Mouse (Mus musculus) stomach, embryonic 14.5 days (tissue): ENCODE data around the gene Fam53b. TPM values are rescaled to one million over a fixed set of nuclear protein-coding genes. Genes with fewer than 3 reads are reported as not detected.

Source experiments
- ATAC-seq: fragments of 200-750 bp; cut with Nextera tagmentation; 2 replicates; pipeline ENCODE4 v1.8.0; 2017; ENCODE audit warnings: low read depth, moderate TSS enrichment; ENCODE audit not compliant: insufficient number of reproducible peaks, insufficient read depth, low FRiP score
- H3K27ac ChIP-seq: fragments of 300-500 bp; sonication (generic); 2 replicates; pipeline ENCODE4 v1.5.1; 2014; ENCODE audit warnings: mild to moderate bottlenecking, low read length, moderate library complexity, mixed read lengths
- H3K27me3 ChIP-seq: fragments of 300-500 bp; sonication (generic); 2 replicates; pipeline ENCODE4 v1.6.1; 2014; ENCODE audit warnings: low read length, control low read depth, mixed read lengths; ENCODE audit not compliant: control insufficient read depth, insufficient read depth
- H3K36me3 ChIP-seq: fragments of 300-500 bp; sonication (generic); 2 replicates; pipeline ENCODE4 v1.6.1; 2014; ENCODE audit warnings: mild to moderate bottlenecking, control low read depth, low read length, moderate library complexity, mixed read lengths; ENCODE audit not compliant: control insufficient read depth, insufficient read depth
- H3K4me1 ChIP-seq: fragments of 300-500 bp; sonication (generic); 2 replicates; pipeline ENCODE4 v1.6.1; 2014; ENCODE audit warnings: low read length, control low read depth, mixed read lengths; ENCODE audit not compliant: control insufficient read depth, insufficient read depth
- H3K4me2 ChIP-seq: fragments of 300-500 bp; sonication (generic); replicated peaks from 2 replicates; pipeline ENCODE4 v1.6.1; 2014; ENCODE audit warnings: low read depth, low read length, control low read depth
- H3K4me3 ChIP-seq: fragments of 300-500 bp; sonication (generic); 2 replicates; pipeline ENCODE4 v1.5.1; 2014; ENCODE audit warnings: low read depth, low read length, control low read depth
- H3K9ac ChIP-seq: fragments of 300-500 bp; sonication (generic); replicated peaks from 2 replicates; pipeline ENCODE4 v1.6.1; 2014; ENCODE audit warnings: low read depth, mild to moderate bottlenecking, control low read depth, low read length, moderate library complexity, mixed read lengths
- H3K9me3 ChIP-seq: fragments of 300-500 bp; sonication (generic); 2 replicates; pipeline ENCODE4 v1.6.1; 2016; ENCODE audit warnings: low read depth, low read length, control low read depth; ENCODE audit not compliant: control insufficient read depth
- WGBS: fragments of 180-500 bp; shearing (Covaris S2); extraction: QIAGEN DNeasy Blood & Tissue Kit; methylation state at CpG from one replicate; pipeline ENCODE4 v1.1.7; 2014; 5-methylcytosine and 5-hydroxymethylcytosine counted together
- polyA plus RNA-seq: library from polyadenylated mRNA; unstranded; fragments of >200 nt; fragmentation: Nextera tagmentation; extraction: Ambion mirVana; gene quantifications from 2 replicates; pipeline ENCODE4 v1.2.1, GENCODE M21; 2014

Fam53b gene
- polyA plus RNA-seq, 1 experiment from 2014 or later = 16.4 TPM

GRCm38 (mm10) chr7:132772440-132772839 lies 41.2 kb downstream of the Fam53b start:
- H3K9me3 ChIP-seq = no peaks in the 10 kb centered on the region
- H3K27ac ChIP-seq = no peak overlapping the region
- H3K4me1 ChIP-seq = no peaks in the 10 kb centered on the region
- no peak overlapping the region for H3K4me3 ChIP-seq
- H3K4me2 ChIP-seq = no peak overlapping the region
- H3K27me3 ChIP-seq = no peaks in the 10 kb centered on the region
- H3K36me3 ChIP-seq = peaks cover 1% of the 10 kb centered on the region; the same call in 1 of the 2 replicates
- ATAC-seq = peak; percentile 70; the same call in 1 of the 2 replicates
- 88% methylated on average over 5 of the region's 5 CpGs for WGBS
- H3K9ac ChIP-seq = no peak overlapping the region

DNA sequence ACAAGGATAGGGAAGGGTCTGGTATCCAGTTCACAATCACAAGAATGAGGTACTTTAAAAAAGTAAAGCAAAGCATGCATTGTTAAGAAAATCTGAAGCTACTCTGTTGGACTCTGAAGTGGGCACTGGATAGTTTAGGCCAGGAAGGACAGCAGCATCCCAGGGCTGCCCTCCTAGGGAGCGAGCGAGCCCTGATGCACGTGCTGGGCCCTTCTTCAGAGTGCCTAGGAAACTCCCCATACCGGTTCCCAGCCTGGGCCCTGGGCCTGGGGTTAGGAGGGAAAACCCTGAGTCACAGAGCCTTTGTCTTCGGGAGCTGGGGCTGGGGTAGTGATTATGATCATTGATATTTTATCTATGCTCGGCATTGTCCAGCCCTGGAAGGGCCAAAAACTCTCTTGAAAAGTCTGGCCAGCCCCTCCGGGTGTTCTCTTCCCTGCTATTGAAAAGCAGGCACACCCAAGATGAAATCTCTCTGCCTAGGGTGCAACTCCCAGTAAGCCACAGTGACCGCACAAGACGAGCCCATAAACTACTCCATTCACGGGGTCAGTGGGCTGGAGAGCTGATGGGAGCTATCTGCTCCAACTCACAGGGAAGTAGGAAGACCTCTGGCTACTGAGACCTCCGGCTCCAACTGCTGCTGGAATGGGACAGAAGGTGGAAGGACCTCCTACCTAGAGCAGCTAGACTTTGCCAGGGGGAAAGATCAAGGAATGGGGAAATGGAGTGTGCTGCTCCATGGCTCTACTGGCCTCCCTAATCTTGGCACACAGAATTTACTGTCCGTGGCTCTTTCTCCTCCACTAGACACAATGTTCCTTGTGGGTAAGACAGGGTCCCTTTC lies 45.0 kb downstream of the Fam53b start:
- H3K27me3 ChIP-seq = no peaks in the 10 kb centered on the region
- no peak overlapping the region for H3K4me3 ChIP-seq
- WGBS = 74% methylated on average over 12 of the region's 12 CpGs
- H3K36me3 ChIP-seq = no peaks in the 10 kb centered on the region; the same call in 1 of the 2 replicates
- no peaks in the 10 kb centered on the region; the same call in 1 of the 2 replicates for H3K4me1 ChIP-seq
- H3K9me3 ChIP-seq = no peaks in the 10 kb centered on the region
- H3K4me2 ChIP-seq = no peak overlapping the region
- no peak overlapping the region for H3K9ac ChIP-seq
- H3K27ac ChIP-seq = no peak overlapping the region
- ATAC-seq = no peak

GRCm38 (mm10) chr7:132767999-132768370 lies 45.7 kb downstream of the Fam53b start:
- WGBS = 82% methylated on average over 4 of the region's 4 CpGs
- Histone ChIP-seq H3K27ac (no peak overlapping the region), H3K9me3 (no peaks in the 10 kb centered on the region), H3K4me3 (no peak overlapping the region), H3K4me2 (no peak overlapping the region), H3K27me3 (no peaks in the 10 kb centered on the region), H3K9ac (no peak overlapping the region), H3K4me1 (no peaks in the 10 kb centered on the region; the same call in 1 of the 2 replicates), H3K36me3 (no peaks in the 10 kb centered on the region; the same call in 1 of the 2 replicates)
- ATAC-seq = no peak

DNA sequence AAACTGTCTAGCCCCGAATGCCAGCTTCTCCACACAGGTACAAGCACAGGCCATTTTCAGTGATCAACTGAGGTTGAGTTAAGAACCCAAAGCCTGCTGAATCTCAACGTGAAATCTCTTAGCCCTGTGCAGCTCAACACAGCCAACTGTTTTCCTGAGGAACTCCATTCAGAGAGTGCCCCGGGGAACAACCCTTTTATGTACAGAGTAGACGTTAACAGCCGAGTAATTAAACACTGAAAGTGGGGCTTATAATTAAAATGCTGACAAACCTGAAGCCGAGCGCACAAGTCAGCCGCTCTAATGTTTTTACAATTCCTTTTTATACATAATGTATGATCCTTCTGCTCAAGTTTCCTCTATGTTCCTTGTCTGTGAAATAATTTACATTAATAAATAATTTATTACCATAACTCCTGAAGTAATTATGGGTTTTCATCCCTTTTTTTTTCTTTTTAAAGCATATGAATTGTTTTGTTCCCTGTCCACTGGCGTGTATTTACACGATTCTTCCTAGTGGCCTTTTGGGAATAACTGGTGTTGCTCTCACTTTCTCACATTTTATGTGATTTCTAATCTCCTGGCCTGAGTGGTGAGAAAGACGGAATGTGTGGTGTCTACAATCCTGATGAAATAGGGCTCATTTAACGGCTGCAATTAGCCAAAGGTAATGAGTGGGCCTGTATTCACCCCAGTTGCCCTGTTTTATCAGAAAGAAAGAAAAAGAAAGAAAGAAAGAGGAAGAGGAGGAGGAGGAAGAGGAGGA lies 46.3 kb downstream of the Fam53b start:
- 74% methylated on average over 12 of the region's 12 CpGs for WGBS
- Histone ChIP-seq H3K27me3 (no peaks in the 10 kb centered on the region), H3K9me3 (no peaks in the 10 kb centered on the region), H3K4me3 (no peak overlapping the region), H3K27ac (no peak overlapping the region), H3K9ac (no peak overlapping the region), H3K4me2 (no peak overlapping the region), H3K4me1 (no peaks in the 10 kb centered on the region; the same call in 1 of the 2 replicates), H3K36me3 (no peaks in the 10 kb centered on the region; the same call in 1 of the 2 replicates)
- no peak for ATAC-seq

GRCm38 (mm10) chr7:132766235-132766871 lies 47.3 kb downstream of the Fam53b start:
- no peaks in the 10 kb centered on the region; the same call in 1 of the 2 replicates for H3K4me1 ChIP-seq
- H3K36me3 ChIP-seq = no peaks in the 10 kb centered on the region; the same call in 1 of the 2 replicates
- H3K4me3 ChIP-seq = no peak overlapping the region
- H3K4me2 ChIP-seq = no peak overlapping the region
- no peaks in the 10 kb centered on the region for H3K9me3 ChIP-seq
- 70% methylated on average over 11 of the region's 11 CpGs for WGBS
- H3K9ac ChIP-seq = no peak overlapping the region
- H3K27ac ChIP-seq = no peak overlapping the region
- 0 out of 2 replicates have a peak, but pooled peaks have one; percentile 54 for ATAC-seq
- no peaks in the 10 kb centered on the region for H3K27me3 ChIP-seq

DNA sequence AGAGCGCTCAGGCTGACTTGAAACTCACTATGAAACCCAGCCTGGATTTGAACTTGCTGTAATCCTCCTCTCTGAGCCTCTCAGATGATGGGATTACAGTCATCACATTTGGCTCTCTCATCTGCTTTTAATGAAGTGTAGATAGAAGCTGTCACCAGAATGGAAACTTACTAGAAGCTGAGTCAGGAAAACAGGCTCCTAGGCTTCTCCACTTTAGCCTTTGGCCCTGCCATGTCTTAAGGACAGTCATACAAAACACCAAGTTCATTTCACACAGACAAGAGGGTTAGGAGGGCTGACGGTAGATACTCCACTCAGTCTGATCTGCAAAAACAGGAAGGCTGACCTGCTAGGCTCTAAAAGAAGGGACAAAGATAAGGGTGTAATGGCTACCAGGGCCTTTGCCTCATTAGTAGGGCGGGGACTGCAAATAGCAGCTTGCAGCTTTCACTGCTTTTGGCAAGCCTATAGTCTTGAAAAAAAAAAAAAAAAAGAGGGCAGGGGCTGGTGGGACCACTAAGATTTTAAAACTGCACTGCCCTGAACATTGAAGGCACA lies 48.0 kb downstream of the Fam53b start:
- no peak overlapping the region for H3K27ac ChIP-seq
- no peaks in the 10 kb centered on the region for H3K27me3 ChIP-seq
- H3K9me3 ChIP-seq = no peaks in the 10 kb centered on the region
- ATAC-seq = no peak
- no peak overlapping the region for H3K4me3 ChIP-seq
- no peak overlapping the region for H3K4me2 ChIP-seq
- H3K9ac ChIP-seq = no peak overlapping the region
- no peaks in the 10 kb centered on the region; the same call in 1 of the 2 replicates for H3K4me1 ChIP-seq
- WGBS = 78% methylated on average over 3 of the region's 3 CpGs
- H3K36me3 ChIP-seq = no peaks in the 10 kb centered on the region; the same call in 1 of the 2 replicates

GRCm38 (mm10) chr7:132764896-132765491 lies 48.7 kb downstream of the Fam53b start:
- H3K9me3 ChIP-seq = no peaks in the 10 kb centered on the region
- H3K4me1 ChIP-seq = no peaks in the 10 kb centered on the region; the same call in 1 of the 2 replicates
- H3K4me2 ChIP-seq = no peak overlapping the region
- no peaks in the 10 kb centered on the region for H3K27me3 ChIP-seq
- H3K36me3 ChIP-seq = no peaks in the 10 kb centered on the region; the same call in 1 of the 2 replicates
- no peak overlapping the region for H3K27ac ChIP-seq
- no peak overlapping the region for H3K9ac ChIP-seq
- H3K4me3 ChIP-seq = no peak overlapping the region
- no peak for ATAC-seq
- WGBS = 76% methylated on average over 4 of the region's 4 CpGs
